Mouse (Mus musculus): ENCODE measurements around the gene Neurl1a.

- TF ChIP-seq CTCF (IDR thresholded peaks at IDR 0.05; ENCODE audit: low read depth, low read length) (no peak), POLR2A (IDR thresholded peaks at IDR 0.05; ENCODE audit: extremely low read depth, insufficient read depth, low read length) (no peak)
Observed at GRCm38 (mm10) chr19:47166758-47167157, 11.9 kb upstream of the Neurl1a start.

Measured in liver, adult 2 months (tissue).